Mouse (Mus musculus) CD4-positive, CD25-positive, alpha-beta regulatory T cell, adult 9 weeks (primary cell): Measurements from ENCODE around the gene Prokr1. TPM values are rescaled to one million over a fixed set of nuclear protein-coding genes. Genes with fewer than 3 reads are reported as not detected.

Experiments
- polyA plus RNA-seq: library from polyadenylated mRNA; unstranded; fragments of 100-300 nt; shearing (Covaris generic); gene quantifications from one replicate; pipeline ENCODE4 v1.2.1, GENCODE M21; 2017

The Prokr1 gene
- polyA plus RNA-seq, result 0.11 TPM

GRCm38 (mm10) chr6:87590394-87591281, at the start of gene Prokr1:
Gene Prokr1, minus strand, starts transcription at chr6:87590743.

GRCm38 (mm10) chr6:87532953-87533710, 57.4 kb downstream of the Prokr1 start, which contains the start of gene Arhgap25:
Gene Arhgap25, minus strand, starts transcription at chr6:87533259.

Other genes with a start within 250 kb of the Prokr1 start
- not detected for gene Gkn1, start 239.8 kb downstream of the Prokr1 start, polyA plus RNA-seq
- gene Gkn2, start 217.4 kb downstream of the Prokr1 start, polyA plus RNA-seq, result not detected
- gene Gkn3, start 201.8 kb downstream of the Prokr1 start, polyA plus RNA-seq, result not detected
- gene Bmp10, start 161.7 kb downstream of the Prokr1 start, polyA plus RNA-seq, result not detected
- gene Arhgap25, start 57.5 kb downstream of the Prokr1 start, polyA plus RNA-seq, result 193 TPM
- gene Aplf, start 81.5 kb upstream of the Prokr1 start, polyA plus RNA-seq, result 9.8 TPM
- gene Efcc1, start 140.1 kb upstream of the Prokr1 start, polyA plus RNA-seq, result 0.50 TPM
- not detected for gene Gp9, start 187.3 kb upstream of the Prokr1 start, polyA plus RNA-seq
- 14.6 TPM for gene Rab43, start 221.4 kb upstream of the Prokr1 start, polyA plus RNA-seq
- 5.2 TPM for gene Gm45140, start 245.1 kb upstream of the Prokr1 start, polyA plus RNA-seq
- gene Isy1, start 248.1 kb upstream of the Prokr1 start, polyA plus RNA-seq, result 85.5 TPM